Mouse (Mus musculus) cerebellum, postnatal 10 days (tissue): ENCODE measurements around the gene Prpsap1.

Source experiments
- DNase-seq, 2 experiments: peaks; one replicate each; pipeline ENCODE4 v3.0.0; 2021; ENCODE audit warnings: mixed read lengths in 2 of 2

Gene Prpsap1

GRCm38 (mm10) chr11:116493795-116494252 is at the start of gene Prpsap1:
Prpsap1 (minus strand) TSS chr11:116494202.
- DNase-seq, result peak; percentile 56 to 61

GRCm38 (mm10) chr11:116543110-116543509 is 49.1 kb upstream of the Prpsap1 start:
- DNase-seq, result peak; percentile 73 to 76

GRCm38 (mm10) chr11:116541183-116541582 is 47.2 kb upstream of the Prpsap1 start:
- no peak for DNase-seq

- DNase-seq, result no peak
Measured at GRCm38 (mm10) chr11:116538142-116538735, 44.2 kb upstream of the Prpsap1 start.

- DNase-seq, result no peak
Measured at GRCm38 (mm10) chr11:116537388-116537787, 43.4 kb upstream of the Prpsap1 start.

DNA sequence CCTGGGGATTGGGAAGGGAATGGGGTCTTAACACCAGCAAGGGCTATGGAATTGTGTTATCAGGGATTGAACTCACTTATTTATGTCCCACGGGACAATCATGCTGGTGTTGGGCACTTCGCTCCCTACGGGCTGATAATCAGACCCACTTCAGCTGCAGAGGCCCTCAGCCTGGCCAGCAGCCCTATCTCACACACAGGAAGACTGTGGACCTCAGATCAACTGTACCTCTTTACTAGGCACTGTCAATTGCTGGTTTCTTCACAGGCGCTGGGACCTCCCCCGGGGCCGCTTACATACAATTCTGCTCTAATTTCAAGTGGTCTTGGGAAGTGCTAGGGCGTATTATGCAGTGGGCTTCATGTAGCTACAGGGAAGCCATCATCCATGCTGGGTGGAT is 42.7 kb upstream of the Prpsap1 start:
- no peak for DNase-seq

- peak; percentile 84 to 87 for DNase-seq
Measured at GRCm38 (mm10) chr11:116534154-116534865, 40.3 kb upstream of the Prpsap1 start.

GRCm38 (mm10) chr11:116533341-116534153 is 39.5 kb upstream of the Prpsap1 start:
- peak; percentile 49 to 63 for DNase-seq

DNA sequence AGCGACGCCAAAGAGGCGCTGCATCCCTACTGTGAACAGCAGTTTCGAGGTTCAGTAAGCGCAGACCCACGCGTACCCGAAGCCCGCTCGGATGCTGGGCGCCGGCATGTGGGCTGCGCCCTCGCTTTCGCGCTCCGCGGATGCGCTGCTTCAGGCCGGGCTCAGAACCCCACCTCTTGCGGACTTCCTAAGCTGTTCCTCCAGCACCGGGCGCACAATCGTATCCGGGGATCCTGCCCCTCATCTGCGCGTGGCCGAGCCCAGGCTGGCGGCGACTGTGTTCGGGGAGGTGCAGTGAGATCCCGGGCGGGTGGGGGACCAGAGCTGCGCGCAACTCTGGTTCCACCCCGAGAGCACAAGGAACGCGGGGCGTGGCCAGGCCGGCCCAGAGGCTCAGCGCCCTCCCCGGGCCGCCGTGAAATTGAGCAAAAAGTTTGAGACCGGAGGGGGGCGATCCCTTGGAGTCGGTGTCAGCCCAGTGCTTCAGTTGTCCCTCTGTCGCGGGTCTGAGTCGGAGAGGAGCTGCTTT is 38.9 kb upstream of the Prpsap1 start:
- DNase-seq, result peak; percentile 69 to 72

GRCm38 (mm10) chr11:116532262-116532809 is 38.3 kb upstream of the Prpsap1 start:
- DNase-seq, result peak; percentile 53 to 60

DNA sequence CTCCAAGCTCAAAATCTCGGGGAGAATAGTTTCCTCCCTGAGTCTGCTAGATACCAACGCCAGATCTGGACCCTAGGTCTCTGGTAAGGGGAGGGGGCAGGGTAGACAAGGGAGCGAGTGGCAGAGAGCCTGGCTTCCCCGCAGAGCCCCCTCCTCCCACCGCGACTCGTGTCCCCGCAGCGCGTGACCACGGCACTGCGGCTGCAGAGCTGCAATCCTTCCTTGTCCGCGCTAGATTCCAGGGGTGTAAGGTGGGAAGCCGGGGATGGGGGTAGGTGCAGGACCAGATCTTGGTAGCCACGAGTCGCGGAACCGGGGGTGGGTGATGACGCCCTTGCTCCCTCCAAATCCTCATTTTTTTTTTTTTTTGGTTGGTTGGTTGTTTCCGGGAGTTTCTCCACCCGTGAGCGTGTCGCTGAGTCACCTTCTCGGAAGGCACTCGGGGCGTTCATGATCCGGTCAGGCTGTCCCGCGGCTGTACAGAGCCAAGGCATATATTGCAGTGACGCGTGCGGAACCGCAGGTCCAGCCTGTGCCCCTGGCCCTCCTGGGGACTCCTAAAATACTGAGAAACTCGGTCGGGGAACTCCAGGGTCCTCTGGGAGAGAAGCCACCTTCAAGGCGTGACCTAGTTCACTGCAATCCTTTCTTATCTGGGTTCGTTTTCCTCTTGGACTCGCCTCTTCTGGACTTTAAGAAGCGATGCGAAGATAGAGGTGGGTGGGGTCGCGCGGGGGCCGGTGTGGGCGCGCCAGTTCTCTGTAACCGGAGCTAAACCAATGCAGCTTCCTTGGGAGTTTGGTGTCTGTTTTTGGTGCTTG is 37.6 kb upstream of the Prpsap1 start:
- peak; percentile 53 to 56 for DNase-seq

GRCm38 (mm10) chr11:116530187-116531147 is 36.5 kb upstream of the Prpsap1 start, which contains the start of gene Sphk1:
Sphk1 (plus strand) TSS chr11:116530925.
- DNase-seq, result peak; percentile 59 to 62

DNA sequence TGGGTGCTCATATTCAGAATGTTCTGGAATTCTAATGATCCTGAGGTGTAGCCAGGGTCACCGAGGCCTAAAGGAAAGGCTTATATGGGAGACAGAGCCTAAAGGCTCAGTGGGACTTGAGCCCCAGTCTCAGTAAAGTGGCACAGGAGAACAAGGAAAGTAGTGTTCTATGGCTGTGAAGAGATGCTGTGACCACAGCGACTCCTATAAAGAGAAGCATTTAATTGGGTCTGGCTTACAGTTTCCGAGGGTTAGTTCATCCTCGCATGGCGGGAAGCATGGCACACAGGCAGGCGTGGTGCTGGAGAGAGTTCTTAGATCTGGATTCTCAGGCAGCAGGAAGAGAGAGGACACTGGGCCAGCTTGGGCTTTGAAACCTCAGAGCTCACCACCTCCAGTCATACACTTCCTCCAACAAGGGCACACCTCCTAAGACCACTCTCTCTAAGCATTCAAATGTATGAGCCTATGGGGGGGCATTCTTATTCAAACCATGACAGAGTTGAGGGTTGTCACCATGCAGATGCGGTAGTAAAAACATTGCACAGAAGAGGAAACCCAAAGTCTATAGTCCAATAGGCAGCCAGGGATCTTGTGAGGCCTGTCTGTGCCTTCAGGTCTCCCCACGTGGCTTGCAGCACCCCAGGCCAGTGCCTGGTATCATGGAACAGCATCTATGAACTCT is 34.8 kb upstream of the Prpsap1 start:
- no peak for DNase-seq

DNA sequence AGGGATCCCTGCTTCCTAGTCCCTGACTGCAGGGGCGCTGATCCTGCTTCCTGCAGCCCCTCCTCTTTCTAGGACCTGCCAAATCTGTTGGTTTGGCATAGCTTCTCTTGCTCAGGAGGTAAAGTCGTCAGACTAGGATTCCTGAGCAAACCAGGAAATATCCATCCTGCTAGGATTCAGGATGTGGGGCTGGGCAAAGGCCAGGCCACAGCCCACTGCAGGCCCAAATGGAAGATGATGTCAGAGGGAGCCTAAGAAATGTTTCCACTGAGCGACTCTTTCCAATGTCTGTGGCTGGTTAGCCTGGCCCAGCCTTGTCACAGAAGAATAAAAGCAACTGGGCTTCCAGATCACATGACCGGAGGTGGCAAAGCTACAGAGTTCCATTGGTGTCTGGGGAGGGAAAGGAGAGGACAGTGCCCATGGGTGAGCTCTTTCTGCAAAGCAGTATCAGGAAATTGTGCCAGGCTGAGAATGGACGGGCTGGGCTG is 29.7 kb upstream of the Prpsap1 start:
- DNase-seq, result peak; percentile 69 to 72

DNA sequence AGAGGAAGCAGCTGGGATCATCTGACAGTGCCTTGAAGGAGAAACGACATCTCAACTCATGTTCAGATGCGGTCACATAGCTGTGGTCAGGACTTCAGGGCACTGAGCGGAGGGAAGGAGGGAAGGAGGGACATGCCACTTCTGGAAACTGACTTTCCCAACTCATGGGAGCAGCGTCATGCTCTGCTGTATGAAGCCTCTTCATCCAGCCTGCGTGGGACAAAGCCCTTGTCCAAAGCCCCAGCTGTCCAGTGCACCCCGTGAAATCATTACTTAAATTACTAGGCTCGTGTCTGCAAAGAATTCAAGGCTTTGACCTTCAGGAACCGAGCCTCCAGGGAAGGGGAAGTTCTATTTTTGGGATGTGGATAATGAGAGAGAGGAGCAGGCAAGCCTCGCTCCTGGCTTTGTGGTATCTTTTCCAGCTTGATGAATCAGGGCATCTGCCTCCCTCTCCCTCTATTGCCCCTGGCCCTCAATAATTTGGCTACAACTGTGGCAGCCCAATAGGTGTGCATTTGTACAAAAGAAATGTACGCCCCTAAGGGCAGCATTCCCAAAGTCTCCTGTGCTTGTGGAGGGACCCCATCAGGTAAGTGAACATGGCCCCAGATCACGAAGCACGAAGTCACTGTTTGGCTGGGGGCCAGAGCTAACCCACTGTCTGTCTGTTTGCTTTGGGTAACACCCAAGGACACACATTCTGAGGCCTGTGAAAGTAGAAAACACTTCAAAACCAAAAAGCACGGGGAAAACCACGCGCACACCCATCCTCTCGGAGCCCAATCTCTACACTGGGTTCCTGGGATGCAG is 29.1 kb upstream of the Prpsap1 start:
- peak; percentile 70 to 79 for DNase-seq

DNA sequence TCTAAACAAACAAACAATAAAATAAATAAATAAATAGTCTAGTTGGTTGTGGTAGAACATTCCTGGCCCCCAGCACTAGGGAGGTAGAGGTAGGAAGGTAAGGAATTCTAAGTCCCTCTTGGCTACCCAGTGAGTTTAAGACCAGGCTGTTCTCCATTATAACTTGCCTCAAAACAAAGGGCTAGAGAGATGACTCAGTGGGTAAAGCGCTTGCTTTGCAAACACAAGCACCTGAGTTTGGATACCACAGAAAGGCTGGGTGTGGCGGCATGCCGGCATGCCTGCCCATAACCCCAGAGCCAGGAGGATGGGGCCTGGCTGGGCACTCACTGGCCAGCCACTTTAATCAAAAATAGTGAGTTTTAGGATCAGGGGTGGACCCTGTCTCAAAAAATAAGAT is 28.0 kb upstream of the Prpsap1 start:
- no peak for DNase-seq

- DNase-seq, result no peak
Measured at GRCm38 (mm10) chr11:116521143-116521542, 27.1 kb upstream of the Prpsap1 start.

DNA sequence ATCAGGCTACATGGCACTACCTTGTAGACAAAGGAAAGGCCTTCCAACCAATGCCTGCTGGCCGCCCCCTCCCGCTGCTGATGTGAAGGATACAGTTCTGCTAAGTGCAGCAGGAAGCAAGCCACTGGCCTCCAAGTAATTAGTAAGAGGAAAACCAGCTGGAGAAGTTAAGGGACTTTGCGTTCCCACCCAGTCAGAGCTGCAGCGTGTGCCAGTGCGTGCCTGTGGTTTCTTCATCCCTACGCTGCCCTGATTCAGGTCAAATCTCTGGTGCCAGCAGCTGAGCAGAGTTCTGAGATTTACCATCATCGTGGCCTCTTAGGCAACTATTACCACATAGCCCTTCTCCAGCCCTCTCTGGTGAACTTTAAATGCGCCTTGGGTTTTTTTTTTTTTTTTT is 24.5 kb upstream of the Prpsap1 start:
- DNase-seq, result no peak
